ENCODE assay signal across 8 mouse cellular contexts in genomic region chrX:160136153-160136552, GRCm38 (mm10). TPM values are rescaled to one million over a fixed set of nuclear protein-coding genes. Genes with fewer than 3 reads are reported as not detected.
DNase-seq lines count a peak whose midpoint lies in the region; ATAC-seq lines count a peak whose summit lies in the region.

No protein-coding gene starts in this region.

- H3K9ac ChIP-seq in forebrain, embryonic 12.5 days, result no peak overlapping the region
- no peak overlapping the region for H3K9ac ChIP-seq in liver, embryonic 15.5 days

- no peak for ATAC-seq in forebrain, embryonic 12.5 days (ENCODE audit: low FRiP score)
- ATAC-seq in liver, embryonic 15.5 days (ENCODE audit: insufficient read depth), result no peak

- H3K27me3 ChIP-seq in heart, embryonic 10.5 days (ENCODE audit: insufficient read depth, poor library complexity, severe bottlenecking), result peaks cover 14% of the 10 kb centered on the region; the same call in 1 of the 2 replicates
- H3K27me3 ChIP-seq in forebrain, embryonic 12.5 days, result peaks cover 11% of the 10 kb centered on the region; the same call in 1 of the 2 replicates
- no peaks in the 10 kb centered on the region for H3K27me3 ChIP-seq in liver, embryonic 15.5 days

- intact Hi-C loops in heart, postnatal 36 days (cut with DNase I), result loop anchor here (10.0 kb wide), 1 partner anchor 601 kb away; no protein-coding TSS in a partner anchor

- H3K4me3 ChIP-seq in heart, embryonic 10.5 days, result peak overlapping the region; percentile 72
- peak overlapping the region; percentile 15 for H3K4me3 ChIP-seq in forebrain, embryonic 12.5 days (replicated peaks)
- peak overlapping the region; percentile 71 for H3K4me3 ChIP-seq in liver, embryonic 15.5 days (replicated peaks)

- H3K9me3 ChIP-seq in heart, embryonic 10.5 days, result no peaks in the 10 kb centered on the region
- no peaks in the 10 kb centered on the region for H3K9me3 ChIP-seq in forebrain, embryonic 12.5 days
- H3K9me3 ChIP-seq in liver, embryonic 15.5 days (replicated peaks), result no peaks in the 10 kb centered on the region

- H3K4me1 ChIP-seq in heart, embryonic 10.5 days, result no peaks in the 10 kb centered on the region
- H3K4me1 ChIP-seq in forebrain, embryonic 12.5 days, result peaks cover 9% of the 10 kb centered on the region; the same call in 1 of the 2 replicates
- H3K4me1 ChIP-seq in liver, embryonic 15.5 days (replicated peaks), result peaks cover 12% of the 10 kb centered on the region; the same call in 1 of the 2 replicates

- H3K4me2 ChIP-seq in forebrain, embryonic 12.5 days, result peak overlapping the region; percentile 67
- H3K4me2 ChIP-seq in liver, embryonic 15.5 days, result peak overlapping the region; percentile 72

- no peak for DNase-seq in heart, embryonic 10.5 days (ENCODE audit: low spot score)
- no peak for DNase-seq in heart, postnatal 36 days
- peak; percentile 8 to 30 for DNase-seq in CD8-positive naive resting alpha-beta T cell, adult 2 months (ENCODE audit: low read depth in 2 of 2, low spot score in 2 of 2)
- DNase-seq in thymus, postnatal 0 days (ENCODE audit: low spot score), result peak; percentile 67
- DNase-seq in left cerebral cortex, adult 9 months (ENCODE audit: low spot score in 2 of 2), result no peak
- DNase-seq in kidney, postnatal 25 days, result no peak

- WGBS in heart, embryonic 10.5 days, result 51% methylated on average over 5 of the region's 5 CpGs
- 28% methylated on average over 5 of the region's 5 CpGs for WGBS in forebrain, embryonic 12.5 days
- 26% methylated on average over 5 of the region's 5 CpGs for WGBS in liver, embryonic 15.5 days (ENCODE audit: insufficient replicate concordance)

- H3K27ac ChIP-seq in heart, embryonic 10.5 days, result no peak overlapping the region
- H3K27ac ChIP-seq in forebrain, embryonic 12.5 days, result no peak overlapping the region
- no peak overlapping the region for H3K27ac ChIP-seq in liver, embryonic 15.5 days (replicated peaks)

- H3K36me3 ChIP-seq in heart, embryonic 10.5 days, result peaks cover 8% of the 10 kb centered on the region
- H3K36me3 ChIP-seq in forebrain, embryonic 12.5 days (replicated peaks), result peaks cover 5% of the 10 kb centered on the region
- H3K36me3 ChIP-seq in liver, embryonic 15.5 days (replicated peaks), result no peaks in the 10 kb centered on the region; the same call in 1 of the 2 replicates

RNA-seq across cellular contexts. Expression of gene Pdha1, which starts 2.1 kb away (rescaled TPM):
- 147 and 220 TPM in 2 replicates for polyA plus RNA-seq in heart, embryonic 10.5 days (2016; fragmentation: Nextera tagmentation; extraction: Ambion mirVana)
- total RNA-seq in heart, postnatal 36 days (2021), result 1,000 to 10,000 TPM; 1,112 to 1,227 TPM
- 93.7 and 96.5 TPM in 2 replicates for polyA plus RNA-seq in forebrain, embryonic 12.5 days (2016; fragmentation: Nextera tagmentation; extraction: Ambion mirVana)
- polyA plus RNA-seq in liver, embryonic 15.5 days (2015; fragmentation: Nextera tagmentation; extraction: Ambion mirVana), result 43.9 and 44.6 TPM in 2 replicates
- 120 and 121 TPM in 2 replicates for polyA plus RNA-seq in thymus, postnatal 0 days (2015; fragmentation: Nextera tagmentation; extraction: Ambion mirVana)

Comparison
In these comparisons a context has a peak if more than half of its experiments do, and no peak if none do; other contexts are left out.
1. DNase-seq: peak in CD8-positive naive resting alpha-beta T cell, adult 2 months (2 of 2) and thymus, postnatal 0 days (single experiment); none in heart, embryonic 10.5 days (single experiment), heart, postnatal 36 days (0 of 2), left cerebral cortex, adult 9 months (0 of 2) and kidney, postnatal 25 days (0 of 2).
2. H3K4me3 ChIP-seq: peak in every context shown above with its lines; median percentile 72 in heart, embryonic 10.5 days; 71 in liver, embryonic 15.5 days; 15 in forebrain, embryonic 12.5 days.